In the genomic region with DNA sequence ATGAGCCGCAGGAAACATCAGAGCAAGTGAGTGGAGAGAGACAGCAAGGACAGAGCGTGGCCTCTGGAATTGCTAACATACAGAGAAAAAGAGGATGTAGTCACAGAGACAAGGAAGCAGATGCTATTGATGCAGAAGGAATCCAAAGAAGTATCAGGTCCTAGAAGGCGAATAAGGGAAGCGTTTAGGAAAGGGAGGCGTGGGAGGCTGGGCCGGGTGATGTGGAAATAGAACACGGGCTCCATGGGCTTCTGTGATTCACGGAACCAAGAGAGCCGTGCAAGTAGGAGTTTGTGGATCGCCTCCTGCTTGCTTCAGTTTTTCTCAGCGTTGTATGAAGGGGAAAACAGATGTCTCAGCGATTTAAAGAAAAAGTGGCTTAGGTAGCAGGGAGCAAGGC, we compare ENCODE assay signal across 11 mouse cellular contexts.
DNase-seq lines count a peak whose midpoint lies in the region; ATAC-seq lines count a peak whose summit lies in the region.
"Had no signal": no experiment of that assay in that cellular context is flagged by ENCODE, and none has a peak within 500 bp of the region (broad histone marks: within the 10 kb centered on the region; RNA-seq: fewer than 3 reads in every experiment).

No protein-coding gene starts in this region.

- intact Hi-C loops in left cerebral cortex, postnatal 14 days (cut with DNase I), result no loop called here

- ATAC-seq in monocyte, adult 5-6 weeks (replicated peaks; ENCODE audit: insufficient number of reproducible peaks, low FRiP score, low TSS enrichment, poor library complexity, severe bottlenecking), result no peak
- ATAC-seq: forebrain, embryonic 15.5 days; liver, embryonic 12.5 days had no signal

- DNase-seq in layer of hippocampus, adult 18-20 months (ENCODE audit: low spot score in 2 of 2), result peak; percentile 51 to 82
- no peak for DNase-seq in layer of hippocampus, postnatal 25 days (ENCODE audit: extremely low spot score in 1 of 2, low spot score in 1 of 2)
- peak; percentile 50 to 65 for DNase-seq in layer of hippocampus, adult 8-10 months (ENCODE audit: low spot score in 2 of 2)
- peak; percentile 71 to 78 for DNase-seq in left cerebral cortex, postnatal 14 days (ENCODE audit: low spot score in 2 of 2)
- peak; percentile 77 for DNase-seq in right cerebral cortex, postnatal 25 days
- no peak for DNase-seq in neural tube, embryonic 10.5 days (ENCODE audit: extremely low spot score, low spot score)
- DNase-seq in cerebellum, postnatal 25 days, result no peak
- DNase-seq: gastrocnemius, postnatal 25 days had no signal

Comparison
In these comparisons a context has a peak if more than half of its experiments do, and no peak if none do; other contexts are left out.
1. DNase-seq: peak in layer of hippocampus, adult 18-20 months (2 of 2), layer of hippocampus, adult 8-10 months (2 of 2), left cerebral cortex, postnatal 14 days (2 of 2) and right cerebral cortex, postnatal 25 days (single experiment); none in layer of hippocampus, postnatal 25 days (0 of 2), neural tube, embryonic 10.5 days (single experiment) and cerebellum, postnatal 25 days (0 of 2).